Mouse (Mus musculus): ENCODE data around the gene Zfp334.

The Zfp334 gene

GRCm38 (mm10) chr2:165360861-165361260 lies 27.2 kb downstream of the Zfp334 start:
- no peaks in the 10 kb centered on the region for H3K27me3 ChIP-seq (ENCODE audit: control insufficient read depth, insufficient read depth, low read length, poor library complexity, severe bottlenecking)
- peak; percentile 61 for DNase-seq (ENCODE audit: low read depth, low spot score)
- H3K36me3 ChIP-seq (ENCODE audit: control insufficient read depth, insufficient read depth, low read length, poor library complexity, severe bottlenecking) = no peaks in the 10 kb centered on the region

GRCm38 (mm10) chr2:165351828-165352513 lies 36.1 kb downstream of the Zfp334 start:
- Histone ChIP-seq H3K36me3 (ENCODE audit: control insufficient read depth, insufficient read depth, low read length, poor library complexity, severe bottlenecking) (no peaks in the 10 kb centered on the region), H3K27me3 (ENCODE audit: control insufficient read depth, insufficient read depth, low read length, poor library complexity, severe bottlenecking) (no peaks in the 10 kb centered on the region; the same call in 1 of the 2 replicates)
- no peak for DNase-seq (ENCODE audit: low read depth, low spot score)

GRCm38 (mm10) chr2:165349466-165349865 lies 38.6 kb downstream of the Zfp334 start:
- Histone ChIP-seq H3K36me3 (ENCODE audit: control insufficient read depth, insufficient read depth, low read length, poor library complexity, severe bottlenecking) (no peaks in the 10 kb centered on the region), H3K27me3 (ENCODE audit: control insufficient read depth, insufficient read depth, low read length, poor library complexity, severe bottlenecking) (no peaks in the 10 kb centered on the region; the same call in 1 of the 2 replicates)
- no peak for DNase-seq (ENCODE audit: low read depth, low spot score)

- no peaks in the 10 kb centered on the region for H3K27me3 ChIP-seq (ENCODE audit: control insufficient read depth, insufficient read depth, low read length, poor library complexity, severe bottlenecking)
- no peaks in the 10 kb centered on the region for H3K36me3 ChIP-seq (ENCODE audit: control insufficient read depth, insufficient read depth, low read length, poor library complexity, severe bottlenecking)
- DNase-seq (ENCODE audit: low read depth, low spot score) = no peak
Observed at GRCm38 (mm10) chr2:165346180-165346579, 41.9 kb downstream of the Zfp334 start.

- DNase-seq (ENCODE audit: low read depth, low spot score) = peak; percentile 60
- Histone ChIP-seq H3K27me3 (ENCODE audit: control insufficient read depth, insufficient read depth, low read length, poor library complexity, severe bottlenecking) (no peaks in the 10 kb centered on the region), H3K36me3 (ENCODE audit: control insufficient read depth, insufficient read depth, low read length, poor library complexity, severe bottlenecking) (no peaks in the 10 kb centered on the region)
Observed at GRCm38 (mm10) chr2:165337191-165337590, 50.9 kb downstream of the Zfp334 start.

- H3K36me3 ChIP-seq (ENCODE audit: control insufficient read depth, insufficient read depth, low read length, poor library complexity, severe bottlenecking) = no peaks in the 10 kb centered on the region
- DNase-seq (ENCODE audit: low read depth, low spot score) = peak; percentile 58
- H3K27me3 ChIP-seq (ENCODE audit: control insufficient read depth, insufficient read depth, low read length, poor library complexity, severe bottlenecking) = no peaks in the 10 kb centered on the region
Observed at GRCm38 (mm10) chr2:165332610-165333210, 55.3 kb downstream of the Zfp334 start.

- Histone ChIP-seq H3K36me3 (ENCODE audit: control insufficient read depth, insufficient read depth, low read length, poor library complexity, severe bottlenecking) (no peaks in the 10 kb centered on the region), H3K27me3 (ENCODE audit: control insufficient read depth, insufficient read depth, low read length, poor library complexity, severe bottlenecking) (no peaks in the 10 kb centered on the region)
- no peak for DNase-seq (ENCODE audit: low read depth, low spot score)
Observed at GRCm38 (mm10) chr2:165329703-165330102, 58.4 kb downstream of the Zfp334 start.

- no peak for DNase-seq (ENCODE audit: low read depth, low spot score)
- Histone ChIP-seq H3K36me3 (ENCODE audit: control insufficient read depth, insufficient read depth, low read length, poor library complexity, severe bottlenecking) (no peaks in the 10 kb centered on the region), H3K27me3 (ENCODE audit: control insufficient read depth, insufficient read depth, low read length, poor library complexity, severe bottlenecking) (no peaks in the 10 kb centered on the region)
Observed at GRCm38 (mm10) chr2:165328746-165329145, 59.3 kb downstream of the Zfp334 start.

GRCm38 (mm10) chr2:165327386-165327785 lies 60.7 kb downstream of the Zfp334 start:
- no peak for DNase-seq (ENCODE audit: low read depth, low spot score)

GRCm38 (mm10) chr2:165326304-165327190 lies 61.5 kb downstream of the Zfp334 start, which contains the start of gene Elmo2:
Elmo2 (minus strand) TSS chr2:165326479.
- no peaks in the 10 kb centered on the region for H3K36me3 ChIP-seq (ENCODE audit: control insufficient read depth, insufficient read depth, low read length, poor library complexity, severe bottlenecking)
- DNase-seq (ENCODE audit: low read depth, low spot score) = peak; percentile 98
- H3K27me3 ChIP-seq (ENCODE audit: control insufficient read depth, insufficient read depth, low read length, poor library complexity, severe bottlenecking) = no peaks in the 10 kb centered on the region

More at GRCm38 (mm10) chr2:165327386-165327785, 60.7 kb downstream of the Zfp334 start:
- Histone ChIP-seq H3K36me3 (ENCODE audit: control insufficient read depth, insufficient read depth, low read length, poor library complexity, severe bottlenecking) (no peaks in the 10 kb centered on the region), H3K27me3 (ENCODE audit: control insufficient read depth, insufficient read depth, low read length, poor library complexity, severe bottlenecking) (no peaks in the 10 kb centered on the region)

GRCm38 (mm10) chr2:165325521-165326303 lies 62.3 kb downstream of the Zfp334 start:
- DNase-seq (ENCODE audit: low read depth, low spot score) = no peak
- no peaks in the 10 kb centered on the region for H3K27me3 ChIP-seq (ENCODE audit: control insufficient read depth, insufficient read depth, low read length, poor library complexity, severe bottlenecking)
- no peaks in the 10 kb centered on the region for H3K36me3 ChIP-seq (ENCODE audit: control insufficient read depth, insufficient read depth, low read length, poor library complexity, severe bottlenecking)

Data from splenic B cell, adult 2 months (primary cell).